Mouse (Mus musculus): ENCODE results near the gene Appbp2.
A peak's percentile ranks its signal among the peaks of the same experiment; 100 is the strongest.

The Appbp2 gene

GRCm38 (mm10) chr11:85157301-85157700, 77.6 kb downstream of the Appbp2 start:
- DNase-seq (ENCODE audit: low spot score) = no peak

DNA sequence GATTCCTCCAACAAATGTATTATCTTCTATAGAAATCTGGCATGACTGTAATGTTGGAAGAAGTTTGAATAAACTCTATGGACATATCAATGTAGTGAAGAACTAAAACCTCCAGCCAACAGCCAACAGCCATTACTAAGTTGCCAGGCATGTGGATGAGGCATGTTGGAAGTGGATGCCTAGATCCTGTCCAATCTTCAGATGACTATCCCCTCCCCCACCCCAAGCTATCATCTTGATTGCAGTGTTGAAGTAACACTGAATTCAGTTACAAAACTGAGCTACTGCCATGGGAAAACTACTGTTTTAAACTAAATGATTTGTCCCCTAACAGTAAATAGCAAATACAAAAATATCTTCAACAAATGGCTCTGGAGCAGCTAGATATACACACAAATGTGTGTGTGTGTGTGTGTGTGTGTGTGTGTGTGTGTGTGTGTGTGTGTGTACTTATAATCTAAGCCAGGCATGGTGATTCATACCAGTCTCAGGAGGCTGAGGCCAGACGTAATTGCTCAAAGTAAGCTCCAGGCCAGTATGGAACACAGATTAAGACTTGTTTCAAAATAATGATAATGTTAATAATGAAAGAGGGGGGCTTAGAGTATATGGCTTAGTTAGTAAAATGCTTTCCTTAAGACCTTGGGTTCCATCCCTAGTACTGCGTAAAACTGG, 82.5 kb downstream of the Appbp2 start:
- DNase-seq (ENCODE audit: low spot score) = no peak

DNA sequence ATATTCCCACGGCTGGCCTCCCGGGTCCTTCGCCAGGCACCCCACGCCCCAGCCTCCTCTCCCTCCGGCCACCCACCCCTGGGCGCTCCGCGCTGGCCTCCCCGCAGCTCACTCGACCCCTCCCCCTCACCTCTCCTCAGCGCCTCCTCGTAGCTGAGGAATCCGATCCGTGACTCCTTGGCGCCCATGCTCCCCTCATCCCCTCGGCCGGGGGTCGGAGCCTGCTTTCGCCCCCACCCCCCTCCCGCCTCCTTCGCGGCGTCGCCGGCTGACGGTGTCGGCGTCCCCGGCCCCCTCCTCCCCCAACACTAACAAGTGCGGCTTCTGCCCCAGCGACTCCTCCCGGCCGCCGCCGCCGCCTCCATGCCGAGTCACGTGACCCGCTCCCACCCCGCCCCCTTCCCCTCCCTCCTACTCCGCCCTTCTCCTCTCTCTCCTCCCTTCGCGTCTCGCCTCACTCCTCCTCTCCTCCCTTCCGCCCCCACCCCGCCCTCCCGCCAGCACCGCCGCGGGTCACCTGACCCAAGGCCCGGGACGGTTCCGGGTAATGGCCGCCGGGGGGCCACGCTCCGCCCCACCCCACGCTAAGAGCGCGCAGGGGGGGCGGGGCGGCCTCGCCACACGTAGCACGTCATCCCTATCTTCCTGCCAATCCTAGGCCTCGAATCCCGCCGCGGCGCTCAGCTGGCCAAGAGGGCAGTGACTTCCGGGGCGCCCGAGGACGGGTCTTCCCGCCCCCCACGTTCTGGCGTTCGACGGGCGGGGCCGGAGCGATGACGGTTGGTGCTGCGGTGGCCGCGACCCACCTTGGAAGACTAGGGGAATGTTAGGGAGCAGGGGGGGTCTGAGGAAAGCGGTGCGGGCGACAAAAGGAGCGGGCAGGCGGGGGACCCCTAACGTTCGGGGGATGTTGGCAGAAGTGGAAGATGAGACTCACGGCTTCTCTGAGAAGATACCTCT, 95.1 kb downstream of the Appbp2 start, which contains the start of gene Usp32:
Gene Usp32 (minus strand): TSS at position 581 of the 960 bp plus-strand sequence.
- peak; percentile 92 for DNase-seq (ENCODE audit: low spot score)

- DNase-seq (ENCODE audit: low spot score) = no peak
These were observed 96.0 kb downstream of the Appbp2 start for GRCm38 (mm10) chr11:85138776-85139474.

Measured in urinary bladder, postnatal 25 days (tissue).